Mouse (Mus musculus): Measurements from ENCODE around the gene Polr3c. TPM values are rescaled to one million over a fixed set of nuclear protein-coding genes. Genes with fewer than 3 reads are reported as not detected.

Polr3c gene
- 72.2 TPM for polyA plus RNA-seq (2017; shearing (Covaris generic))

DNA sequence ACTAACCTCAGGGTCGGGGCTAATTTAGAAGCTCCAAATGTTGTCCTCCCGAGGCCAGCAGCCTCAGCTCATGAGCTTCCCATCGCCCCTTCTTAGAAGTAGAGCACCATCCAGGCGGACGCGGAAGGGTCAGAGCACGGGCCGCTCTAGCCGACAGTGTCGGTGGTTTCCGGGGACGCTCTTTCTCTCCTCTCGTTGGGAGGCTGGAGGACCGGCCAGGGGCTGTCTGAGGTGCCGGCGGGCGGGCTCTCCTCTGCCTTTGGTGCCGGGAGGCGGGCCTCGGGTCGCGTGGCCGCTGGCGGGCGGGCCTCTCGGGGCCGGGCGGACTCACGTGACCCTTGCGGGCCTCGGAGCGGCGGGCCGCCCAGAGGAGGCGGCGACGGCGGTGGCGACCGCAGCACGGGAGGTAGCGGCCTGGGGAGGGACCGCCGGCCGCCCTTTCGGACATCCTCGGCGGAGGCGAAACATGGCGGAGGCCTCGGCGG lies at the start of gene Polr3c, which contains the start of gene Rnf115:
Polr3c (minus strand) TSS at position 286 of the 485 bp plus-strand sequence.
Rnf115 (plus strand) TSS at position 322 of the 485 bp plus-strand sequence.

DNA sequence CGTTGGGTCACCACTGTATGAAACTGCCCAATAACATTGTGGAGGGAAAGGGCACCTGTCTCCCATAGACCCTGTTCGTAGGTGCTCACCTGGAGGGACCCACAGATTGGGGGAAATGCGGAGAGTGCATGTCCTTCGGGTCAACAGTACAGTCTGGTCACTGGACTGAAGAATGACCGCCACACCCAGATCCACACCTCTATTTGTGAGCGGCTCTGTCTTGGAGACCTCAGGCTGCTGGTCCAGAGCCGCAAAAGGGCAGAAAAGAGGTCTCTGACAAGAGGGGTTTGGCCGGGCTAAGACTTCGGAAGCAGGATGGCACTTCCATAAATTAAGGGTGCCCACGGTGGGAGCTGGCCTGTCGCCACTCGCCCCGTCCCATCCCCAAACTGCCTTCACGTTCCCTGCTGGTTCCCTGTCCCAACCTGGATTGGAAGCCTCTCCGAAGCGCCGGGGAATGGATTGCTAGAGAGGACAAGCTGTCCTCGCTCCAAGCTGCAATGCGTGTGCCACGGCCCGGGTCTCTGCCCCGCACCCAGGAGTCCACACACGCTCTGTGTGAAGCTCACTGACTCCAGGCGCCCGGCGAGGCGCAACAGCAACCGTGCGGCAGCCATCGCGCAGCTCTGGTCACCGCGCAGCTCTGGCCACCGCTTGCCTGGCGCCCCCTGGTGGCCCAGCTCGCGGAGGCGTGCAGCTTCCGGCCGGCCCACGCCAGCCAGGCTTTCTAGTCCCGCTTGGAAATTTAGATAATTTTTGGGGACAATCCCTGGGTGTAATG lies 19.3 kb downstream of the Polr3c start, which contains the start of gene Nudt17:
Nudt17 (minus strand) TSS at position 660 of the 781 bp plus-strand sequence.

DNA sequence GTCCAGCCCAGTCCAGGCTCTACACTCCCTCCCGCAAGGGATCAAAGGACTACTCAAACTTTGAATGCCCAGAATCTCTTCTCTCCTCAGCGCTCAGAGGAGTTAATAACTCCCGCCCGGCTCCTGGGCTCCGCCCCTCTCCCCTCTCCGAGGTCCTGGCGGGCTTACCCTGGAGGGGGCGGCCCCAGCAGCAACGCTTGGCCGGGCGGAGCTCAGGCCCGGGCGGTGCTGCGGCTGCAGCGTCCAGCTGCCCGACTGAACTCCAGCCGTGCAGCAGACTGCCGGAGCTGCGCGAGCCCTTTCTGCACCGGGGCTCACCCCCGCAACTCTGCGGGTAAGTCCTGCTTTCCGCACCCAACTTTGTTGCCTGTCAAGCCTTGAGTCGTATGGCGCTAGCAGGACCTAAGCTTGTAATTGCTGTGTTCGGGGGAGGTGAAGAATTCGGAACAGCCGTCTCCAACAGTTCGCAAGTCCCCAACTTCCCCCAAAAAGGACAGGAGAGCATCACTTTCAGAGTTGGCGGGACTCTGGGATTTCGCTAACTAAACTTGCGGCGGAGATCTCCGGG lies 31.1 kb downstream of the Polr3c start, which contains the start of gene Pias3:
Pias3 (plus strand) TSS at position 187 of the 568 bp plus-strand sequence.

DNA sequence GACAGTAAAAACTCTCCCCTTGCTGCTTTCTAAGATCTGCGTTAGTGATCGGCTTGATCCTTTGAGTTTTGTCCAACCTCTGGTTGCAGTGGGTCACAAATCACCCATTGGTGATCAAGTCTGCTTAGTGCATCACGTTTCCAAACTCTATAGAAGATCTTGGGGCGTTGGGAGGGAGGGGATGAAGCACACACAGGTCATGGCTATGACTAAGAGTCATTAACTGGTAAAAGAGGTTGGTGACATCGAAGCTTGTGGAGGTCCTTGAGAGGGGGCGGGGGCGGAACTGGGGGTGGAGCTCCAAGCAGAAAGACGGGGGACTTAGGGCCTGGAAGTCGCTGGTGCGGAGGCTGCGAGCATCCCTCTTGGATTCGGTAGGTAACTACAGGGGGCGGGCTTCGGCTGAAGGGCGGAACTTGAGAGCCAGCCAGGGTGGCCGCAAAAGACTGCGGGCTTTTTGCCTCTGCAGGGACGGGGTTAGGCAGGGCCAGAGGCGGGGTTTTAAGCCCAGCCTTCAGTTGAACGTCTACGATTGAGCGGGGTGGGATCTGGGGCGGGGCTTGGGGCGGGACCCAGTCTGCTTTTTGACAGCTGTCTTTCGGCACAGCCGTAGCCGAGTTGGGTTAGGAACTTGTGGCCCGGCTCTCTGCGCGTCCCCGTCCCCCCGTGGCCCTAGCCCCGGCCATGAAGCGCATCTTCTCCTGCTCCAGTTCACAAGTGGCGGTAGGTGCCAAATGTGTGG lies 57.5 kb downstream of the Polr3c start, which contains the start of gene Ankrd35:
Ankrd35 (plus strand) TSS at position 405 of the 742 bp plus-strand sequence.

Other genes with a start within 250 kb of the Polr3c start
- not detected for gene Hfe2, start 202.5 kb downstream of the Polr3c start, polyA plus RNA-seq (2017; shearing (Covaris generic))
- gene Txnip, start 169.7 kb downstream of the Polr3c start, polyA plus RNA-seq (2017; shearing (Covaris generic)) = 718 TPM
- gene Gm16253, start 150.6 kb downstream of the Polr3c start, polyA plus RNA-seq (2017; shearing (Covaris generic)) = 0.93 TPM
- gene Polr3gl, start 133.4 kb downstream of the Polr3c start, polyA plus RNA-seq (2017; shearing (Covaris generic)) = 22.0 TPM
- gene Ankrd34a, start 131.0 kb downstream of the Polr3c start, polyA plus RNA-seq (2017; shearing (Covaris generic)) = 0.07 TPM
- gene Lix1l, start 126.5 kb downstream of the Polr3c start, polyA plus RNA-seq (2017; shearing (Covaris generic)) = 0.29 TPM
- 166 TPM for gene Rbm8a, start 97.7 kb downstream of the Polr3c start, polyA plus RNA-seq (2017; shearing (Covaris generic))
- gene Pex11b, start 92.3 kb downstream of the Polr3c start, polyA plus RNA-seq (2017; shearing (Covaris generic)) = 49.6 TPM
- gene Gm42957, start 92.2 kb downstream of the Polr3c start, polyA plus RNA-seq (2017; shearing (Covaris generic)) = 0.24 TPM
- 0.16 TPM for gene Itga10, start 82.0 kb downstream of the Polr3c start, polyA plus RNA-seq (2017; shearing (Covaris generic))
- gene Ankrd35, start 57.5 kb downstream of the Polr3c start, polyA plus RNA-seq (2017; shearing (Covaris generic)) = not detected
- 25.1 TPM for gene Pias3, start 31.2 kb downstream of the Polr3c start, polyA plus RNA-seq (2017; shearing (Covaris generic))
- 0.50 TPM for gene Nudt17, start 19.1 kb downstream of the Polr3c start, polyA plus RNA-seq (2017; shearing (Covaris generic))
- gene Rnf115, start within 50 bp of the Polr3c start, polyA plus RNA-seq (2017; shearing (Covaris generic)) = 120 TPM
- not detected for gene Pdzk1, start 101.7 kb upstream of the Polr3c start, polyA plus RNA-seq (2017; shearing (Covaris generic))
- 22.4 TPM for gene Cd160, start 101.7 kb upstream of the Polr3c start, polyA plus RNA-seq (2017; shearing (Covaris generic))
- gene Gja5, start 177.1 kb upstream of the Polr3c start, polyA plus RNA-seq (2017; shearing (Covaris generic)) = 0.31 TPM
- 23.0 TPM for gene Gpr89, start 177.7 kb upstream of the Polr3c start, polyA plus RNA-seq (2017; shearing (Covaris generic))
- 0.04 TPM for gene Gja8, start 198.4 kb upstream of the Polr3c start, polyA plus RNA-seq (2017; shearing (Covaris generic))